Mouse (Mus musculus) MEL (cell line): ENCODE results near the gene Cbarp.

Experiments used
- CHD2 ChIP-seq: IDR thresholded peaks from 2 replicates; pipeline ENCODE4 v1.6.1; 2011; ENCODE audit warnings: low read length, improper control_type of control experiment
- CTCF ChIP-seq, 3 experiments: IDR thresholded peaks in 2 of 3; conservative IDR thresholded peaks in 1 of 3; 2 replicates each; pipeline ENCODE4 v1.5.1; 2011 to 2012; ENCODE audit warnings: low read length in 3 of 3, low read depth in 2 of 3, mild to moderate bottlenecking in 2 of 3, improper control_type of control experiment in 1 of 3, inconsistent platforms in 1 of 3, mixed read lengths in 1 of 3, moderate library complexity in 1 of 3; ENCODE audit not compliant: control insufficient read depth in 1 of 3, insufficient read depth in 1 of 3, poor library complexity in 1 of 3, severe bottlenecking in 1 of 3
- ELF1 ChIP-seq: IDR thresholded peaks from 2 replicates; pipeline ENCODE4 v1.6.1; 2014; ENCODE audit warnings: low read depth, mild to moderate bottlenecking, inconsistent platforms, low read length, improper control_type of control experiment, moderate library complexity
- POLR2A ChIP-seq, 2 experiments: IDR thresholded peaks; 2 replicates each; pipeline ENCODE4 v1.6.1; 2011 to 2012; ENCODE audit warnings: low read length in 2 of 2, mild to moderate bottlenecking in 2 of 2, control low read depth in 1 of 2, improper control_type of control experiment in 1 of 2, low read depth in 1 of 2, moderate library complexity in 1 of 2; ENCODE audit not compliant: control insufficient read depth in 1 of 2, insufficient read depth in 1 of 2, poor library complexity in 1 of 2
- SMC3 ChIP-seq: IDR thresholded peaks from 2 replicates; pipeline ENCODE4 v1.6.1; 2011; ENCODE audit warnings: low read depth, low read length, improper control_type of control experiment
- ZC3H11A ChIP-seq: IDR thresholded peaks from 2 replicates; pipeline ENCODE4 v1.6.1; 2012; ENCODE audit warnings: low read depth, mild to moderate bottlenecking, inconsistent platforms, low read length, improper control_type of control experiment

DNA sequence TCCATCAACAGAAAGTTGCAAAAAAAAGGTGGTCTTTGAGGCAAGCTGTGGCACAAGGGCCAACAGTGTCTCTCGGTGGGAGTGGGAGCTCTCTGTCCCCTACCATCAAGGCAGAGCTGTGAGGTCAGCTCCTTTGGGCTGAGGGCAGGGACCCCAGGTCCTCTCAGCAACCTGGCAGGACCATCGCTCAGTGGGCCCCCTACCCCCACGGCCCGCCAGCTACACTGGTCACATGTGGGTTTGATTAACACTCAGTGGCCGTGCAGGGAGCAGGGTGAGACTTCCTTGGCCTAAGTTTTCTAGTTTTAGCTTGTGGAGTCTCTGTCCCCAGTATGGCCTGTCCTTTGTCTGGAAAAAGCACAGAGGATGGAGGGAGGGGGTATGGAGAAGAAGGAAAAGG is 40.2 kb upstream of the Cbarp start:
- TF ChIP-seq SMC3 (no peak), CHD2 (no peak), POLR2A (IDR thresholded peaks at IDR 0.05; ENCODE audit: control insufficient read depth in 1 of 2, insufficient read depth in 1 of 2, low read depth in 1 of 2, low read length in 2 of 2, poor library complexity in 1 of 2) (no peak), ZC3H11A (no peak), CTCF (IDR thresholded peaks at IDR 0.05 in 2 of 3, conservative IDR thresholded peaks at IDR 0.05 in 1 of 3; ENCODE audit: control insufficient read depth in 1 of 3, insufficient read depth in 1 of 3, low read depth in 2 of 3, low read length in 3 of 3, poor library complexity in 1 of 3, severe bottlenecking in 1 of 3) (no peak), ELF1 (no peak)
